Mouse (Mus musculus) C2C12 (cell line): ENCODE data around the gene Ppp1r2. TPM values are rescaled to one million over a fixed set of nuclear protein-coding genes. Genes with fewer than 3 reads are reported as not detected.

ENCODE experiments used
- H3K27me3 ChIP-seq: one replicate; pipeline ENCODE4 v1.6.1; 2011; ENCODE audit not compliant: control insufficient read depth, insufficient read depth, insufficient read length
- H3K36me3 ChIP-seq: one replicate; pipeline ENCODE4 v1.6.1; 2011; ENCODE audit not compliant: control insufficient read depth, insufficient read depth
- H3K4me3 ChIP-seq: one replicate; pipeline ENCODE4 v1.5.1; 2011; ENCODE audit warnings: mild to moderate bottlenecking, control low read depth; ENCODE audit not compliant: poor library complexity, insufficient read depth, severe bottlenecking
- H3K79me2 ChIP-seq: one replicate; pipeline ENCODE4 v1.6.1; 2011; ENCODE audit not compliant: control insufficient read depth, insufficient read depth
- H3K79me3 ChIP-seq: one replicate; pipeline ENCODE4 v1.6.1; 2011; ENCODE audit warnings: low read depth, control low read depth
- H3ac ChIP-seq: one replicate; pipeline ENCODE3; 2011; ENCODE audit warnings: low read depth; ENCODE audit not compliant: control insufficient read depth, insufficient read length
- CEBPB ChIP-seq: IDR thresholded peaks from one replicate; pipeline ENCODE4 v1.6.1; 2011; ENCODE audit warnings: low read depth, mild to moderate bottlenecking, control low read depth, moderate library complexity
- CTCF ChIP-seq: IDR thresholded peaks from one replicate; pipeline ENCODE4 v1.5.1; 2011; ENCODE audit not compliant: control insufficient read depth, insufficient read depth, insufficient read length
- FOSL1 ChIP-seq: IDR thresholded peaks from one replicate; pipeline ENCODE4 v1.8.0; 2011; ENCODE audit warnings: mild to moderate bottlenecking, low read length; ENCODE audit not compliant: poor library complexity, insufficient read depth, severe bottlenecking
- MAX ChIP-seq: IDR thresholded peaks from one replicate; pipeline ENCODE4 v1.6.1; 2011; ENCODE audit warnings: mild to moderate bottlenecking, control low read depth
- MYOD1 ChIP-seq: IDR thresholded peaks from one replicate; pipeline ENCODE4 v1.6.1; 2011; ENCODE audit warnings: low read depth; ENCODE audit not compliant: control insufficient read depth, insufficient read length
- MYOG ChIP-seq: IDR thresholded peaks from one replicate; pipeline ENCODE4 v1.6.1; 2011; ENCODE audit not compliant: control insufficient read depth, insufficient read length; ENCODE audit errors: extremely low read depth
- USF1 ChIP-seq: IDR thresholded peaks from one replicate; pipeline ENCODE4 v1.6.1; 2011; ENCODE audit warnings: low read depth, mild to moderate bottlenecking, control low read depth, moderate library complexity
- polyA plus RNA-seq: library from polyadenylated mRNA; unstranded; fragments of >200 nt; fragmentation: generic; extraction: Trizol; gene quantifications from one replicate; pipeline ENCODE4 v1.2.1, GENCODE M21; 2012; ENCODE audit warnings: missing spikeins

The Ppp1r2 gene
- polyA plus RNA-seq, 1 experiment, result 39.9 TPM

GRCm38 (mm10) chr16:31293761-31294160 is 18.7 kb upstream of the Ppp1r2 start:
- Histone ChIP-seq H3K36me3 (no peaks in the 10 kb centered on the region), H3ac (no peak overlapping the region), H3K4me3 (no peak overlapping the region), H3K79me2 (no peaks in the 10 kb centered on the region), H3K27me3 (no peaks in the 10 kb centered on the region), H3K79me3 (no peaks in the 10 kb centered on the region)
- no peak for TF ChIP-seq FOSL1
- TF ChIP-seq MAX, result no peak
- TF ChIP-seq MYOG, result no peak
- no peak for TF ChIP-seq CTCF
- no peak for TF ChIP-seq USF1
- TF ChIP-seq MYOD1, result no peak
- no peak for TF ChIP-seq CEBPB

- no peak overlapping the region for H3K4me3 ChIP-seq
- no peaks in the 10 kb centered on the region for H3K27me3 ChIP-seq
- peak; percentile 75 for TF ChIP-seq MYOD1
- peak; percentile 31 for TF ChIP-seq FOSL1
- TF ChIP-seq MYOG, result no peak
- no peak for TF ChIP-seq MAX
- no peak for TF ChIP-seq CTCF
- H3K36me3 ChIP-seq, result no peaks in the 10 kb centered on the region
- H3ac ChIP-seq, result no peak overlapping the region
- H3K79me2 ChIP-seq, result no peaks in the 10 kb centered on the region
- H3K79me3 ChIP-seq, result no peaks in the 10 kb centered on the region
Observed at GRCm38 (mm10) chr16:31290751-31291365, 15.8 kb upstream of the Ppp1r2 start.

DNA sequence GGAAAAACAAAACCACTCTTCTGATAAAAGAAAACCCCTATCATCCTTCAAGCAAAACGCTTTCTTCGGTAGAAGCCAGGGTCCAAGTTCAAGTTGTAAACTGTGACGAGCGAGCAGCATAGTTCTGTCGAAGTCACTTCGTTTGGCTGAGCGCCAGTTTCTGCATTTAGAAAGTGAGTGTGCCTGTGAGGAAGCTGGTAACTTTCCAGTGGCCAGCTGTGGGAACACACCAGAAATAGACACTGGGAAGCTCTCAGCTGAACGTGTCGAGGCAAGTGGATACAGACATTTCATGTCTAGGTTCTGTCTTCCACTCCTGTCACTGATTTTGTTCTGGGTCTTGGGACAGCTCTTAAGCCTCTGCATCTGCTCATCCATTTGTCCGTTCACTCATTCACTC is 15.2 kb upstream of the Ppp1r2 start:
- peak overlapping the region; percentile 30 for H3ac ChIP-seq
- TF ChIP-seq CTCF, result no peak
- TF ChIP-seq CEBPB, result no peak
- TF ChIP-seq MAX, result no peak
- TF ChIP-seq MYOG, result no peak
- no peak for TF ChIP-seq MYOD1
- H3K4me3 ChIP-seq, result no peak overlapping the region
- H3K27me3 ChIP-seq, result no peaks in the 10 kb centered on the region
- no peaks in the 10 kb centered on the region for H3K79me2 ChIP-seq
- H3K79me3 ChIP-seq, result no peaks in the 10 kb centered on the region
- no peaks in the 10 kb centered on the region for H3K36me3 ChIP-seq

GRCm38 (mm10) chr16:31287712-31288111 is 12.6 kb upstream of the Ppp1r2 start:
- H3K79me2 ChIP-seq, result no peaks in the 10 kb centered on the region
- no peaks in the 10 kb centered on the region for H3K79me3 ChIP-seq
- H3K36me3 ChIP-seq, result no peaks in the 10 kb centered on the region
- H3K4me3 ChIP-seq, result no peak overlapping the region
- H3ac ChIP-seq, result no peak overlapping the region
- H3K27me3 ChIP-seq, result no peaks in the 10 kb centered on the region
- TF ChIP-seq CTCF, result no peak
- TF ChIP-seq FOSL1, result no peak
- no peak for TF ChIP-seq CEBPB
- no peak for TF ChIP-seq MAX
- TF ChIP-seq MYOD1, result no peak
- no peak for TF ChIP-seq USF1
- no peak for TF ChIP-seq MYOG

- Histone ChIP-seq H3K79me2 (no peaks in the 10 kb centered on the region), H3K79me3 (no peaks in the 10 kb centered on the region), H3K27me3 (no peaks in the 10 kb centered on the region), H3K4me3 (no peak overlapping the region), H3ac (no peak overlapping the region), H3K36me3 (no peaks in the 10 kb centered on the region)
- no peak for TF ChIP-seq CEBPB
- TF ChIP-seq USF1, result no peak
- no peak for TF ChIP-seq CTCF
- no peak for TF ChIP-seq MAX
Observed at GRCm38 (mm10) chr16:31286801-31287488, 11.9 kb upstream of the Ppp1r2 start.

DNA sequence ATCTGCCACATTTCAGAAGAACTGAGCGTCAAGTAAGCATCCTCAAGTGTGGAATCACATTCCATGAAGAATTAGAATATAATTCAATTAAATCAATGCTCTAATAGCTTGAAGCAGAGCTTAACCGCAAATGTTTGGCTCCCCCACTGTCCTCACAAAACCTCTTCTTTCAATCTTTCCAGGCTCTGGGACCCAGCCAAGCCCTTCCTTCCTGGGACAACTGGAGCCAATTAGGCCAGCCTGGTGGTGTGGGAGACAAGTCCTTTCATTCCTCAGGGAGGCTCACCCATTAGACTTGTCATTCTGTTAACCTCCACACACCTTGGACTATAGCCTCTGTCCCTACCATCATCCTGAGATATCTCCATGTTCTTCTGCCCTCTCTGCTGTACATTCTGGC is 6.9 kb upstream of the Ppp1r2 start:
- Histone ChIP-seq H3K79me2 (no peaks in the 10 kb centered on the region), H3K79me3 (no peaks in the 10 kb centered on the region), H3K27me3 (no peaks in the 10 kb centered on the region), H3K36me3 (no peaks in the 10 kb centered on the region), H3ac (no peak overlapping the region), H3K4me3 (no peak overlapping the region)
- TF ChIP-seq MYOD1 (no peak), USF1 (no peak), MYOG (no peak), MAX (no peak), CEBPB (no peak), CTCF (no peak), FOSL1 (no peak)
